Mouse (Mus musculus) spleen, adult 2 months (tissue): ENCODE data around the gene Pacsin2.

Source experiments
- CTCF ChIP-seq: fragments of 200-500 bp; IDR thresholded peaks from 2 replicates; pipeline ENCODE4 v1.5.1; 2011; ENCODE audit warnings: mild to moderate bottlenecking, inconsistent platforms; ENCODE audit not compliant: insufficient read depth, insufficient read length, insufficient replicate concordance; ENCODE audit errors: extremely low read depth
- POLR2A ChIP-seq: fragments of 200-500 bp; IDR thresholded peaks from 2 replicates; pipeline ENCODE4 v1.6.1; 2011; ENCODE audit warnings: low read depth, low read length, inconsistent platforms

DNA sequence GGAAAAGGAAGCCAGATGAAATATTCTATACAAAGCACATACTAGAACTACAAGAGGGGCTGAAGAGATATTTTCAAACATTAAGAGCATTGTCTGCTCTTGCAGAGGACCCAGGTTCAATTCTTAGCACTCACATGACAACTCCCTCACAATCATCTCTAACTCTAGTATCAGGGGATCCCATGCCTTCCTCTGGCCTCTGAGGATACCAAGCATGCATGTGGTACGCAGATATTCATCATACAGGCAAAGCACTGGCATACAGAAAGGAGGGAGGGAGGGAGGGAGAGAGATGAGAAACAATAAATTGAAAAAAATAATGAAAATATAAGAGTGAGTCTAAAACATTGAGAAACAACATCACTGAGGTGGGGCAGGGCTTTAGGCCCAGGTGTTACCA lies 35.8 kb downstream of the Pacsin2 start:
- TF ChIP-seq POLR2A = no peak
- no peak for TF ChIP-seq CTCF
